Mouse (Mus musculus): ENCODE measurements around the gene Phldb3.

DNA sequence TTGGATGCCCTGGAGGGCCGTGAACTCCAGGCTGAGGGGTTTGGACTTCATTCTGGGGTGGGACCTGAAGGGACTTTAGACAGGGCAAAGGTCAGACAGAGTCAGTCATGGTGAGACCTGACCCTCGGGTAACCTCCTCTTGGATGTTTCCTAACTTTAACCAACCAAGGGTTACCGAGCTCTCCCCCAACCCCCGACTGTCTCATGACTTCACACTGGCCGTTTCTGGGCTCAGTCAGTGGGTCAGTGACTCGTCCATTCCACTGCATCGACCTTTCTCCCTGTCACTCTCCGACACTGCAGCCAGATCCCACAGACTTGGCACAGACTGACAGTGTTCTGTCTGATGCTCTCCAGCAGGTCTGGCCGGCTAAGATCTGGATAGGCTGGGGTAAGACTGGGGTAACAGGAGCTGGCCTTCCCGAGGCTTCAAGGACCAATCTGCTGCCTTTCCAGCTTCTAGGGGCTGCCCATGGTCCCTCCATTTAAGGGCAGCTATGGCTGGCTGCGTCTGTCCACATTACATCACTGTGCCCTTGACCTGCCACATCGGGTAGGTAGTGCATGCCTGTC lies 36.3 kb upstream of the Phldb3 start:
- TF ChIP-seq CTCF (IDR thresholded peaks at IDR 0.05; ENCODE audit: extremely low read depth, insufficient read depth, insufficient read length, insufficient replicate concordance) (no peak), POLR2A (IDR thresholded peaks at IDR 0.05; ENCODE audit: low read depth, low read length) (no peak)
